Mouse (Mus musculus): ENCODE measurements around the gene Gm45140. TPM values are rescaled to one million over a fixed set of nuclear protein-coding genes. Genes with fewer than 3 reads are reported as not detected.
A peak's percentile ranks its signal among the peaks of the same experiment; 100 is the strongest.
"Not testable (repeated sequence)": the region's sequence is repeated elsewhere in the genome, so short reads cannot be mapped to it uniquely, and the experiment has no call there.

Gene Gm45140
- polyA plus RNA-seq, 1 experiment from 2014 or later, result 4.6 TPM

DNA sequence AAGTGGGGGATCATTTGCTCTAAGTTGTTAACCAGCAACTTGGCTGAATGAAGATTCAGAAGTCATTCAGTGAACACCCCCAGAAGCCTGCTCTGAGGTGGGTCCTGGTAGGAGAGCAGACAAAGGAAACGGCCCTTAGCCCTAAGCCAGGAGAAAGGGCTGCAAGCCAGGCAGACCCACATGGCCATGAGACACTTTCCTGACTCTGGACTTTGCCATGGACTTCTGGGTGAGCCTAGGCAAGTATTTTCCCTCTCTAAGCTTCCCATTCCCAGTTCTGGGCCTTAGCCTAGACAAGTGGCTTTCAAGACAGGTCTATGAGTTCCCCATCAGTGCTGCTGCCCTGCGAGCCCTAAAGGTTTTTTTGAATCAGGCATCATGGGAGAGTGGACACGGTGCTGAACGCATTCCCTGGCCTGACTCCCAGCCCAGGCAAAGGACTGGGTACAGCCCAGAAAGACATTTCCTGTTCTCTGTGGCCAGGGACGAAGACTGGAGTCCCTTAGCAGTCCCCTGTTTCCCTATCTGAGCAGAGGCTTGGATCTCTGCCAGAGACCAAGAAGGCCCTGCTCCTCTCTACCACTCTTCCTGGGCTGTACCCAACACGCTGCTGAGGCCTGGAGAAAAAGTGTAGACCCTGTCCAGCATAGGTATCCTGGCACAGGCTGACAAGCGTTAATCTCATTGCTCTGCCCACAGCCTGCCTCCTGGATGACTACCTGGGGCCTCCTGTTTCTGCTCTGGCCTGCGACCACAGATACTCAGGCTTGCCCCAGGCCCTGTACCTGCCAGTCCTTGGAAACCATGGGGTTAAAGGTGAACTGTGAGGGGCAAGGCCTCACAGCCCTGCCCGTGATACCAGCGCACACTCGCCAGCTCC lies 57.1 kb downstream of the Gm45140 start:
- H3K4me3 ChIP-seq (replicated peaks; ENCODE audit: low read depth, low read length), result no peak overlapping the region
- ATAC-seq (ENCODE audit: low FRiP score, low TSS enrichment), result no peak
- H3K9me3 ChIP-seq (ENCODE audit: control insufficient read depth, low read length), result no peaks in the 10 kb centered on the region
- no peak overlapping the region for H3K4me2 ChIP-seq (ENCODE audit: low read length)
- 83% methylated on average over 11 of the region's 11 CpGs for WGBS
- no peak overlapping the region for H3K27ac ChIP-seq (replicated peaks; ENCODE audit: low read depth, low read length)
- H3K9ac ChIP-seq (replicated peaks; ENCODE audit: low read length), result no peak overlapping the region
- no peaks in the 10 kb centered on the region for H3K36me3 ChIP-seq (ENCODE audit: control insufficient read depth, insufficient read depth, low read length)
- H3K4me1 ChIP-seq (ENCODE audit: control insufficient read depth, insufficient read depth, low read length), result no peaks in the 10 kb centered on the region
- DNase-seq, result no peak
- no peaks in the 10 kb centered on the region for H3K27me3 ChIP-seq (ENCODE audit: control insufficient read depth, insufficient read depth, low read length)

DNA sequence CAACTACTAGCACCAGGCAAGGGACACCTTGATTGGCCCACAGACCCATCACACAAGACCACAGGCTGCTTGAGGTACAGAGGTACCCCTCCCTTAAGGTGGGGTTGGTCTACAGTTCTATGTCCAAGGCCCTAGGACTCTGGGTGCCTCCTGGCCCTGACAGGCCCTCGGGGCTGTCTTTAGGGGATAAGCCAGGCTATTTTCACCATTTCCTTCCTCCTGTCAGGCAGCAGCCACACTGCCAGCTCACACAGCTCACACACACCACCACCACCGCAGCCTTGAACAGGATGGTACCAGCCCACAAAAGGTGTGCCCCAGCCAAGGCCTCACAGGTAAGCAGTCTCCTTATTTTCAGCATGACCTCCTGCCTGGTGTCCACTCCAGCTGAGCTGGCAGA lies 57.8 kb downstream of the Gm45140 start, which contains the start of gene Gp9:
Gene Gp9 (plus strand): TSS at position 231 of the 400 bp plus-strand sequence.
- DNase-seq (no peak), ATAC-seq (ENCODE audit: low FRiP score, low TSS enrichment) (no peak)
- Histone ChIP-seq H3K27ac (replicated peaks; ENCODE audit: low read depth, low read length) (no peak within 1 kb of the TSS), H3K4me3 (replicated peaks; ENCODE audit: low read depth, low read length) (no peak within 1 kb of the TSS), H3K4me1 (ENCODE audit: control insufficient read depth, insufficient read depth, low read length) (no peaks in the 10 kb centered on the region), H3K27me3 (ENCODE audit: control insufficient read depth, insufficient read depth, low read length) (no peaks in the 10 kb centered on the region), H3K36me3 (ENCODE audit: control insufficient read depth, insufficient read depth, low read length) (no peaks in the 10 kb centered on the region), H3K9me3 (ENCODE audit: control insufficient read depth, low read length) (no peaks in the 10 kb centered on the region), H3K9ac (replicated peaks; ENCODE audit: low read length) (no peak within 1 kb of the TSS), H3K4me2 (ENCODE audit: low read length) (no peak within 1 kb of the TSS)
- WGBS, result 71% methylated on average over 2 of the region's 2 CpGs

DNA sequence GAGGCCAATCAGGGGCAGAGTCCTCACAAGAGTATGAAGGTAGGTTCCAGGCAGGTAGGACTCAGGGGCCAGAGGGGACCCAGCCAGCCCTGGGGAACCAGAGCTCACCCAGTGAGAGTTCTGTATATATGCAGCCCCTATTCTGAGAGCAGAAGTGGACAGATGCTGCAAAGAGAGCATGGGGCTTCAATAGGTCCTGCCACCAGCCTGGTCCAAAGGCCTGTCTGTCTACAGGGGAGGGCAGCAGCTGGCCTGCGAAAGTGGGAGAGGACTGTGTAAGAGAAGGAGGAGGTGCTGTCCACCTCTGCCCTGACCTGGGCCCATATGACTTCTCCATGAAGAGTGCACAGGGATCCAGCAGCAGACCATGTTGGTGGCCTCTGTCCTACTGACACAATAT lies 58.9 kb downstream of the Gm45140 start:
- H3K4me2 ChIP-seq (ENCODE audit: low read length), result no peak overlapping the region

DNA sequence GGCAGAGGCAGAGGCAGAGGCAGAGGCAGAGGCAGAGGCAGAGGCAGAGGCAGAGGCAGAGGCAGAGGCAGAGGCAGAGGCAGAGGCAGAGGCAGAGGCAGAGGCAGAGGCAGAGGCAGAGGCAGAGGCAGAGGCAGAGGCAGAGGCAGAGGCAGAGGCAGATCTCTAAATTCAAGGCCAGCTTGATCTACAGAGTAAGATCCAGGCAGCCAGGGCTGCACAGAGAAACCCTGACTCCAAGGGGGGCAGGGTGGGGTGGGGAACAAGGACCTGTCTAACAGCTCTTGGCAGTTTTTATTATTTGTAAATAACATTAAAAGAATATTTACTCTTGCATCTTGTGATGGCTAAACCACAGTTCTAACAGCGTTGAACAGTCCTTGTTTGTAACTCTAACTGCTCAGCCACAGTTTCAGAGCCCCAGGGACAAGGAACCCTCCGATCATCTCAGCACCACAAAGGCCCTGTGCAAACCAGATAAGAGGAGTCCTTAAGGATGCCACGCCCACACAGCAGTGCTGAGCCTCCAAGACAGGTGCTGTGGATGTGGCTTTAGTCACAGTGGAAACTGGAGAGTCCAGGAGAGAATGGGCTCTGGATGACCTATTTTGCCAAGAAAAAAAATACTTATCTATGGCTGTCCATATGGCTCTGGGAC lies 59.9 kb downstream of the Gm45140 start:
- 77% methylated on average over 3 of the region's 3 CpGs for WGBS

More for the DNA sequence above, 58.9 kb downstream of the Gm45140 start:
- Histone ChIP-seq H3K9me3 (ENCODE audit: control insufficient read depth, low read length) (no peaks in the 10 kb centered on the region), H3K9ac (replicated peaks; ENCODE audit: low read length) (no peak overlapping the region), H3K36me3 (ENCODE audit: control insufficient read depth, insufficient read depth, low read length) (no peaks in the 10 kb centered on the region), H3K27me3 (ENCODE audit: control insufficient read depth, insufficient read depth, low read length) (no peaks in the 10 kb centered on the region), H3K4me1 (ENCODE audit: control insufficient read depth, insufficient read depth, low read length) (no peaks in the 10 kb centered on the region), H3K27ac (replicated peaks; ENCODE audit: low read depth, low read length) (no peak overlapping the region), H3K4me3 (replicated peaks; ENCODE audit: low read depth, low read length) (no peak overlapping the region)
- DNase-seq (no peak), ATAC-seq (ENCODE audit: low FRiP score, low TSS enrichment) (no peak)
- 92% methylated on average over 1 of the region's 1 CpGs for WGBS

DNA sequence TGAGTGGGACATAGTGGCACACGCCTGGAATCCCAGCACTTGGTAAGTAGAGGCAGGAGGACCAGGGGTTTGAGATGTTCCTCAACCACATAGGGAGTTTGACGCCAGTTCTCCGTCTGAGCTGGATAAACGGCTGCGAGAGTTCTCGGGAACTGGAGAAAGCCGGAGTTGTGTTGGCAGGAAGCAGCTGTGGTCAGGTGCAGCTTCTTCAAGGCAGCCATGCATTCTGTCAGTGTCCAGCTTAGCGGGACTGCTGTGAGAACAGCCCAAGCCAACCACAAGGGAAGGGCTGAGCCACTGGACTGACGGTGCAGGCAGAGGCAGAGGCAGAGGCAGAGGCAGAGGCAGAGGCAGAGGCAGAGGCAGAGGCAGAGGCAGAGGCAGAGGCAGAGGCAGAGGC lies 60.7 kb downstream of the Gm45140 start:
- H3K4me3 ChIP-seq (replicated peaks; ENCODE audit: low read depth, low read length), result no peak overlapping the region
- no peaks in the 10 kb centered on the region for H3K4me1 ChIP-seq (ENCODE audit: control insufficient read depth, insufficient read depth, low read length)
- ATAC-seq (ENCODE audit: low FRiP score, low TSS enrichment), result no peak
- no peak overlapping the region for H3K9ac ChIP-seq (replicated peaks; ENCODE audit: low read length)
- H3K27ac ChIP-seq (replicated peaks; ENCODE audit: low read depth, low read length), result no peak overlapping the region
- no peaks in the 10 kb centered on the region for H3K27me3 ChIP-seq (ENCODE audit: control insufficient read depth, insufficient read depth, low read length)
- DNase-seq, result no peak
- H3K36me3 ChIP-seq (ENCODE audit: control insufficient read depth, insufficient read depth, low read length), result no peaks in the 10 kb centered on the region
- H3K4me2 ChIP-seq (ENCODE audit: low read length), result no peak overlapping the region
- H3K9me3 ChIP-seq (ENCODE audit: control insufficient read depth, low read length), result no peaks in the 10 kb centered on the region
- 89% methylated on average over 9 of the region's 9 CpGs for WGBS

More for the DNA sequence above, 59.9 kb downstream of the Gm45140 start:
- H3K9ac ChIP-seq (replicated peaks; ENCODE audit: low read length), result no peak overlapping the region
- no peak overlapping the region for H3K4me2 ChIP-seq (ENCODE audit: low read length)
- H3K4me3 ChIP-seq (replicated peaks; ENCODE audit: low read depth, low read length), result no peak overlapping the region
- DNase-seq (no peak), ATAC-seq (ENCODE audit: low FRiP score, low TSS enrichment) (no peak)
- no peaks in the 10 kb centered on the region for H3K4me1 ChIP-seq (ENCODE audit: control insufficient read depth, insufficient read depth, low read length)
- H3K27ac ChIP-seq (replicated peaks; ENCODE audit: low read depth, low read length), result no peak overlapping the region
- H3K36me3 ChIP-seq (ENCODE audit: control insufficient read depth, insufficient read depth, low read length), result no peaks in the 10 kb centered on the region
- no peaks in the 10 kb centered on the region for H3K27me3 ChIP-seq (ENCODE audit: control insufficient read depth, insufficient read depth, low read length)
- H3K9me3 ChIP-seq (ENCODE audit: control insufficient read depth, low read length), result no peaks in the 10 kb centered on the region

DNA sequence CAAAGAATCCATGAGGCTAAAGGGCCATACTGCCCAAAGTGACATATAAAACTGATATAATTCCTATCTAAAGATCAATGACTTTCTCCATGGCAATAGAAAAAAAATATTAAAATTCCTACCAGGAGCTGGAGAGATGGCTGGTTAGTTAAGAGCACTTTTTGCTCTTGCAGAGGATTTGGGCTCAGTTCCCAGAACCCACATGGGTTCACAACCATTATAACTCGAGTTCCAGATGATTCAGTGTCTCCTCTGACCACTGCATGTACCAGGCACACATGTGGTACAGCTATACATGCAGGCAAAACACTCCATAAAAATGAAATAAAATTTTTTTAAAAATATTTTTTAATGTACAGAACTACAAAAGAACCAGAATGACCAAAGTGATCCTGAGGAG lies 61.1 kb downstream of the Gm45140 start:
- no peak overlapping the region for H3K4me3 ChIP-seq (replicated peaks; ENCODE audit: low read depth, low read length)
- no peak overlapping the region for H3K4me2 ChIP-seq (ENCODE audit: low read length)
- ATAC-seq (ENCODE audit: low FRiP score, low TSS enrichment), result no peak
- H3K4me1 ChIP-seq (ENCODE audit: control insufficient read depth, insufficient read depth, low read length), result no peaks in the 10 kb centered on the region
- H3K9me3 ChIP-seq (ENCODE audit: control insufficient read depth, low read length), result no peaks in the 10 kb centered on the region
- H3K36me3 ChIP-seq (ENCODE audit: control insufficient read depth, insufficient read depth, low read length), result no peaks in the 10 kb centered on the region
- WGBS, result 44% methylated on average over 1 of the region's 1 CpGs
- no peak for DNase-seq
- H3K27ac ChIP-seq (replicated peaks; ENCODE audit: low read depth, low read length), result no peak overlapping the region
- H3K9ac ChIP-seq (replicated peaks; ENCODE audit: low read length), result no peak overlapping the region
- H3K27me3 ChIP-seq (ENCODE audit: control insufficient read depth, insufficient read depth, low read length), result no peaks in the 10 kb centered on the region

DNA sequence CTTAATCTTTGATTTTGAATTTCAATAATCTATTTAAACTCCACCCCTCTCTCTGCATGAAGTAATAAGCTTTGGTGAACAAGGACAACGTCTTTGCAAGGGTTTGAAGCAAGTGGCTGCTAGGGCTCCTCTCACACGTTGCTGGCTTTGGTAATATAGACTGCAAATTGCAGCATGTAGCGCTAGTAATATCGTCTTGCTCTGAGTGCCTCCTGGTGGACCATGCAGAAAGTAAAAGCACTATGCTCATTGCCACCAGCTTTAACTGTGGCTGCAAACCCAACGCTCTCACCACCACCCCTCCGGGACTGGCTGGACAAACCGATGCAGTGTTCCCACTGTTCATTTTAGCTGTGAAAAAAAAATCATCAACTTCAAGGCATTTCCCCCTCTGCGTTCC lies 65.0 kb downstream of the Gm45140 start:
- no peaks in the 10 kb centered on the region for H3K4me1 ChIP-seq (ENCODE audit: control insufficient read depth, insufficient read depth, low read length)
- WGBS, result 57% methylated on average over 8 of the region's 8 CpGs
- DNase-seq (peak; percentile 46), ATAC-seq (ENCODE audit: low FRiP score, low TSS enrichment) (no peak)
- no peak overlapping the region for H3K9ac ChIP-seq (replicated peaks; ENCODE audit: low read length)
- no peaks in the 10 kb centered on the region for H3K27me3 ChIP-seq (ENCODE audit: control insufficient read depth, insufficient read depth, low read length)
- no peak overlapping the region for H3K4me3 ChIP-seq (replicated peaks; ENCODE audit: low read depth, low read length)
- no peaks in the 10 kb centered on the region for H3K9me3 ChIP-seq (ENCODE audit: control insufficient read depth, low read length)
- H3K4me2 ChIP-seq (ENCODE audit: low read length), result no peak overlapping the region
- no peak overlapping the region for H3K27ac ChIP-seq (replicated peaks; ENCODE audit: low read depth, low read length)
- no peaks in the 10 kb centered on the region for H3K36me3 ChIP-seq (ENCODE audit: control insufficient read depth, insufficient read depth, low read length)

DNA sequence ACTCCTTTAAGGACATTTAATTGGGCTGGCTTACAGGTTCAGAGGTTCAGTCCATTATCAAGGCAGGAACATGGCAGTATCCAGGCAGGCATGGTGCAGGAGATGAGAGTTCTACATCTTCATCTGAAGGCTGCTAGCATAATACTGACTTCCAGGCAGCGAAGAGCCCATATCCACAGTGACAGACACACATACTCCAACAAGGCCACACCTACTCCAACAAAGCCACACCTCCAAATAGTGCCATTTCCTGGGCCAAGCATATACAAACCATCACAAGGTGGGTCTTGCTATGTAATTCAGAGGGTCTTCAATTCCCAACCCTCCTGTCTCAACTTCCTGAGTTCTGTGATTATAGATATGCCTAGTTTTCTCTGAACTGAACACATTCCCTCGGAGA lies 71.3 kb downstream of the Gm45140 start:
- not testable (repeated sequence) for H3K4me1 ChIP-seq (ENCODE audit: control insufficient read depth, insufficient read depth, low read length); H3K4me2 ChIP-seq (ENCODE audit: low read length); ATAC-seq (ENCODE audit: low FRiP score, low TSS enrichment); H3K9ac ChIP-seq (replicated peaks; ENCODE audit: low read length); H3K9me3 ChIP-seq (ENCODE audit: control insufficient read depth, low read length); H3K36me3 ChIP-seq (ENCODE audit: control insufficient read depth, insufficient read depth, low read length); H3K27me3 ChIP-seq (ENCODE audit: control insufficient read depth, insufficient read depth, low read length); H3K4me3 ChIP-seq (replicated peaks; ENCODE audit: low read depth, low read length); DNase-seq; H3K27ac ChIP-seq (replicated peaks; ENCODE audit: low read depth, low read length)
- 97% methylated on average over 2 of the region's 2 CpGs for WGBS
